Mouse (Mus musculus): ENCODE results near the gene Ctcfl. TPM values are rescaled to one million over a fixed set of nuclear protein-coding genes. Genes with fewer than 3 reads are reported as not detected.

Ctcfl gene
- polyA plus RNA-seq, 1 experiment from 2014 or later: 0.12 TPM

- no peak for DNase-seq (ENCODE audit: low spot score)
- H3K4me2 ChIP-seq (ENCODE audit: low read length): no peak overlapping the region
- H3K36me3 ChIP-seq (ENCODE audit: control insufficient read depth, insufficient read depth, low read length): no peaks in the 10 kb centered on the region
- WGBS: 41% methylated on average over 5 of the region's 5 CpGs
- H3K27me3 ChIP-seq (replicated peaks; ENCODE audit: control insufficient read depth, insufficient read depth, low read length): no peaks in the 10 kb centered on the region
- H3K4me1 ChIP-seq (replicated peaks; ENCODE audit: control insufficient read depth, insufficient read depth, low read length): peaks cover 14% of the 10 kb centered on the region
- H3K27ac ChIP-seq (ENCODE audit: low read depth): no peak overlapping the region
- H3K9ac ChIP-seq (ENCODE audit: low read length): no peak overlapping the region
- ATAC-seq (replicated peaks; ENCODE audit: low FRiP score, low TSS enrichment, low read depth): no peak
- no peak overlapping the region for H3K4me3 ChIP-seq (ENCODE audit: low read depth, low read length)
- no peaks in the 10 kb centered on the region for H3K9me3 ChIP-seq (ENCODE audit: control insufficient read depth, low read length)
Measured at GRCm38 (mm10) chr2:173151352-173151751, 32.0 kb upstream of the Ctcfl start.

GRCm38 (mm10) chr2:173148001-173148400 lies 28.7 kb upstream of the Ctcfl start:
- H3K9me3 ChIP-seq (ENCODE audit: control insufficient read depth, low read length): no peaks in the 10 kb centered on the region
- DNase-seq (ENCODE audit: low spot score) (no peak), ATAC-seq (replicated peaks; ENCODE audit: low FRiP score, low TSS enrichment, low read depth) (no peak)
- H3K4me2 ChIP-seq (ENCODE audit: low read length): no peak overlapping the region
- peaks cover 14% of the 10 kb centered on the region for H3K4me1 ChIP-seq (replicated peaks; ENCODE audit: control insufficient read depth, insufficient read depth, low read length)
- no peak overlapping the region for H3K9ac ChIP-seq (ENCODE audit: low read length)
- no peaks in the 10 kb centered on the region for H3K36me3 ChIP-seq (ENCODE audit: control insufficient read depth, insufficient read depth, low read length)
- WGBS: 84% methylated on average over 5 of the region's 5 CpGs
- no peaks in the 10 kb centered on the region for H3K27me3 ChIP-seq (replicated peaks; ENCODE audit: control insufficient read depth, insufficient read depth, low read length)
- no peak overlapping the region for H3K4me3 ChIP-seq (ENCODE audit: low read depth, low read length)
- H3K27ac ChIP-seq (ENCODE audit: low read depth): no peak overlapping the region

- no peak overlapping the region for H3K9ac ChIP-seq (ENCODE audit: low read length)
- H3K36me3 ChIP-seq (ENCODE audit: control insufficient read depth, insufficient read depth, low read length): no peaks in the 10 kb centered on the region
- peaks cover 11% of the 10 kb centered on the region for H3K4me1 ChIP-seq (replicated peaks; ENCODE audit: control insufficient read depth, insufficient read depth, low read length)
- H3K4me3 ChIP-seq (ENCODE audit: low read depth, low read length): no peak overlapping the region
- H3K27me3 ChIP-seq (replicated peaks; ENCODE audit: control insufficient read depth, insufficient read depth, low read length): no peaks in the 10 kb centered on the region
- no peak for ATAC-seq (replicated peaks; ENCODE audit: low FRiP score, low TSS enrichment, low read depth)
- H3K27ac ChIP-seq (ENCODE audit: low read depth): no peak overlapping the region
- 61% methylated on average over 6 of the region's 6 CpGs for WGBS
- no peaks in the 10 kb centered on the region for H3K9me3 ChIP-seq (ENCODE audit: control insufficient read depth, low read length)
- DNase-seq (ENCODE audit: low spot score): no peak
- no peak overlapping the region for H3K4me2 ChIP-seq (ENCODE audit: low read length)
Measured at GRCm38 (mm10) chr2:173146728-173147127, 27.4 kb upstream of the Ctcfl start.

GRCm38 (mm10) chr2:173145808-173146207 lies 26.5 kb upstream of the Ctcfl start:
- Histone ChIP-seq H3K36me3 (ENCODE audit: control insufficient read depth, insufficient read depth, low read length) (no peaks in the 10 kb centered on the region), H3K4me3 (ENCODE audit: low read depth, low read length) (no peak overlapping the region), H3K27me3 (replicated peaks; ENCODE audit: control insufficient read depth, insufficient read depth, low read length) (no peaks in the 10 kb centered on the region), H3K9me3 (ENCODE audit: control insufficient read depth, low read length) (no peaks in the 10 kb centered on the region), H3K9ac (ENCODE audit: low read length) (no peak overlapping the region), H3K27ac (ENCODE audit: low read depth) (no peak overlapping the region), H3K4me1 (replicated peaks; ENCODE audit: control insufficient read depth, insufficient read depth, low read length) (0 out of 2 replicates have a peak, but pooled peaks cover 3% of the 10 kb centered on the region), H3K4me2 (ENCODE audit: low read length) (no peak overlapping the region)
- 66% methylated on average over 3 of the region's 3 CpGs for WGBS
- DNase-seq (ENCODE audit: low spot score) (no peak), ATAC-seq (replicated peaks; ENCODE audit: low FRiP score, low TSS enrichment, low read depth) (no peak)

- no peak for DNase-seq (ENCODE audit: low spot score)
- Histone ChIP-seq H3K27me3 (replicated peaks; ENCODE audit: control insufficient read depth, insufficient read depth, low read length) (no peaks in the 10 kb centered on the region), H3K4me1 (replicated peaks; ENCODE audit: control insufficient read depth, insufficient read depth, low read length) (no peaks in the 10 kb centered on the region), H3K4me3 (ENCODE audit: low read depth, low read length) (no peak overlapping the region), H3K9me3 (ENCODE audit: control insufficient read depth, low read length) (no peaks in the 10 kb centered on the region), H3K4me2 (ENCODE audit: low read length) (no peak overlapping the region), H3K36me3 (ENCODE audit: control insufficient read depth, insufficient read depth, low read length) (no peaks in the 10 kb centered on the region), H3K9ac (ENCODE audit: low read length) (no peak overlapping the region), H3K27ac (ENCODE audit: low read depth) (no peak overlapping the region)
- WGBS: 57% methylated on average over 11 of the region's 11 CpGs
- no peak for ATAC-seq (replicated peaks; ENCODE audit: low FRiP score, low TSS enrichment, low read depth)
Measured at GRCm38 (mm10) chr2:173143611-173144010, 24.3 kb upstream of the Ctcfl start.

GRCm38 (mm10) chr2:173138323-173139239 lies 19.3 kb upstream of the Ctcfl start:
- Histone ChIP-seq H3K27me3 (replicated peaks; ENCODE audit: control insufficient read depth, insufficient read depth, low read length) (no peaks in the 10 kb centered on the region), H3K9me3 (ENCODE audit: control insufficient read depth, low read length) (no peaks in the 10 kb centered on the region), H3K4me1 (replicated peaks; ENCODE audit: control insufficient read depth, insufficient read depth, low read length) (no peaks in the 10 kb centered on the region), H3K9ac (ENCODE audit: low read length) (no peak overlapping the region), H3K4me2 (ENCODE audit: low read length) (no peak overlapping the region), H3K4me3 (ENCODE audit: low read depth, low read length) (no peak overlapping the region), H3K36me3 (ENCODE audit: control insufficient read depth, insufficient read depth, low read length) (no peaks in the 10 kb centered on the region), H3K27ac (ENCODE audit: low read depth) (no peak overlapping the region)
- 55% methylated on average over 15 of the region's 15 CpGs for WGBS
- DNase-seq (ENCODE audit: low spot score) (no peak), ATAC-seq (replicated peaks; ENCODE audit: low FRiP score, low TSS enrichment, low read depth) (no peak)

GRCm38 (mm10) chr2:173134695-173135094 lies 15.4 kb upstream of the Ctcfl start:
- 53% methylated on average over 9 of the region's 9 CpGs for WGBS
- no peak for ATAC-seq (replicated peaks; ENCODE audit: low FRiP score, low TSS enrichment, low read depth)
- Histone ChIP-seq H3K4me3 (ENCODE audit: low read depth, low read length) (no peak overlapping the region), H3K4me1 (replicated peaks; ENCODE audit: control insufficient read depth, insufficient read depth, low read length) (no peaks in the 10 kb centered on the region), H3K27me3 (replicated peaks; ENCODE audit: control insufficient read depth, insufficient read depth, low read length) (no peaks in the 10 kb centered on the region), H3K9ac (ENCODE audit: low read length) (no peak overlapping the region), H3K27ac (ENCODE audit: low read depth) (no peak overlapping the region), H3K9me3 (ENCODE audit: control insufficient read depth, low read length) (no peaks in the 10 kb centered on the region), H3K4me2 (ENCODE audit: low read length) (no peak overlapping the region), H3K36me3 (ENCODE audit: control insufficient read depth, insufficient read depth, low read length) (no peaks in the 10 kb centered on the region)
- no peak for DNase-seq (ENCODE audit: low spot score)

GRCm38 (mm10) chr2:173132794-173133300 lies 13.5 kb upstream of the Ctcfl start:
- H3K27me3 ChIP-seq (replicated peaks; ENCODE audit: control insufficient read depth, insufficient read depth, low read length): no peaks in the 10 kb centered on the region
- no peaks in the 10 kb centered on the region for H3K4me1 ChIP-seq (replicated peaks; ENCODE audit: control insufficient read depth, insufficient read depth, low read length)
- no peak overlapping the region for H3K4me2 ChIP-seq (ENCODE audit: low read length)
- no peak overlapping the region for H3K27ac ChIP-seq (ENCODE audit: low read depth)
- no peaks in the 10 kb centered on the region for H3K9me3 ChIP-seq (ENCODE audit: control insufficient read depth, low read length)
- H3K9ac ChIP-seq (ENCODE audit: low read length): no peak overlapping the region
- H3K4me3 ChIP-seq (ENCODE audit: low read depth, low read length): no peak overlapping the region
- ATAC-seq (replicated peaks; ENCODE audit: low FRiP score, low TSS enrichment, low read depth) (no peak), DNase-seq (ENCODE audit: low spot score) (no peak)
- no peaks in the 10 kb centered on the region for H3K36me3 ChIP-seq (ENCODE audit: control insufficient read depth, insufficient read depth, low read length)
- WGBS: 78% methylated on average over 8 of the region's 8 CpGs

GRCm38 (mm10) chr2:173132262-173132661 lies 12.9 kb upstream of the Ctcfl start:
- DNase-seq (ENCODE audit: low spot score): no peak
- ATAC-seq (replicated peaks; ENCODE audit: low FRiP score, low TSS enrichment, low read depth): no peak
- Histone ChIP-seq H3K4me2 (ENCODE audit: low read length) (no peak overlapping the region), H3K4me3 (ENCODE audit: low read depth, low read length) (no peak overlapping the region), H3K27ac (ENCODE audit: low read depth) (no peak overlapping the region), H3K27me3 (replicated peaks; ENCODE audit: control insufficient read depth, insufficient read depth, low read length) (no peaks in the 10 kb centered on the region), H3K9ac (ENCODE audit: low read length) (no peak overlapping the region), H3K4me1 (replicated peaks; ENCODE audit: control insufficient read depth, insufficient read depth, low read length) (no peaks in the 10 kb centered on the region), H3K36me3 (ENCODE audit: control insufficient read depth, insufficient read depth, low read length) (no peaks in the 10 kb centered on the region), H3K9me3 (ENCODE audit: control insufficient read depth, low read length) (no peaks in the 10 kb centered on the region)
- WGBS: 86% methylated on average over 13 of the region's 13 CpGs

Measured in intestine, embryonic 14.5 days (tissue).